Mouse (Mus musculus): ENCODE measurements at regions not wholly inside any gene's neighbourhood (a gene's known extent, or its start where the extent isn't known, plus 50 kb on each side); places are given as distances from the start of the nearest gene placed in this dataset.
A peak's percentile ranks its signal among the peaks of the same experiment; 100 is the strongest.

DNA sequence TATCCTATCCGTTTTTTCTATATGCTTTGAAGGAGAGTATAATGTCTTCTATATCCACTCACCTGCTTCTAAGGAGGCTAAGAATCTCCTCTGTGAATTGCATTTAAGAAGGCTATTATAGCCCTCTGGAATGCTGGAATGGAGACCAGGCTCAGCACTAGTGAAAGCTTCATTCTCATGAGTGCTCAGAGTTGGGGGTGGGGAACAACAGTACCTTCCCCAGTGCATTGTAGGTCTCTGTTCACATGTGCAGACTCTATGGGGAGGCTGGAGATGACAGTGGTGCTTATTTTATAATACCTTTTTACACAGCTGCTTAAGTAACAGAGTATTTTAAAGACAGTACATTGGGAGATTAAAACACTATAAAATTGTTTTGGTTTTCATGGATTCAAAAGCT, 145.9 kb upstream of the Stxbp5 start:
- H3K36me3 ChIP-seq = no peaks in the 10 kb centered on the region
- ATAC-seq (ENCODE audit: low FRiP score, low read depth) = no peak
- no peaks in the 10 kb centered on the region for H3K9me3 ChIP-seq
- no peak overlapping the region for H3K4me2 ChIP-seq
- no peak overlapping the region for H3K4me3 ChIP-seq
- no peaks in the 10 kb centered on the region for H3K27me3 ChIP-seq
- H3K27ac ChIP-seq (replicated peaks) = no peak overlapping the region
- WGBS = 64% methylated on average over 1 of the region's 1 CpGs
- H3K9ac ChIP-seq = no peak overlapping the region
- H3K4me1 ChIP-seq (replicated peaks) = no peaks in the 10 kb centered on the region

DNA sequence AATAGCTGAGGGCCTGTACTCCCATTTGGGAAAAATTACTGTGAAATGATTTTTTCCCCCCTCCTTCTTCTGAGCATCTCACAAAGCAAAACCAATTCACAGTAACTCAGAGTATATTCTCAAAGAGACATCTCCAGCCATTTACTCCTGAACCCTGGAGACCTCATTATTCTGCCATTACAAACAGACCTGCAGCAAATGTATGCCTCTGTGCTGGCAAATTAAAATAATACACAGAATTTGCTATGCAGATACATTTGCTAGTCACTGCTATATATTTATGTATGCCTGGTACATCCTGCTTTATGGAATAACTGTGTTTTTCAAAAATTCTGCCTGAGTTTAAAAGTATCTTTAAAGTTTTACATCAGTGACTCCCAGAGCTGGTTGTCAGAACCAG, 145.4 kb upstream of the Stxbp5 start:
- ATAC-seq (ENCODE audit: low FRiP score, low read depth) = no peak
- H3K27me3 ChIP-seq = no peaks in the 10 kb centered on the region
- no peak overlapping the region for H3K9ac ChIP-seq
- no peak overlapping the region for H3K4me2 ChIP-seq
- H3K27ac ChIP-seq (replicated peaks) = no peak overlapping the region
- H3K4me1 ChIP-seq (replicated peaks) = no peaks in the 10 kb centered on the region
- no peaks in the 10 kb centered on the region for H3K9me3 ChIP-seq
- H3K4me3 ChIP-seq = no peak overlapping the region
- H3K36me3 ChIP-seq = no peaks in the 10 kb centered on the region

DNA sequence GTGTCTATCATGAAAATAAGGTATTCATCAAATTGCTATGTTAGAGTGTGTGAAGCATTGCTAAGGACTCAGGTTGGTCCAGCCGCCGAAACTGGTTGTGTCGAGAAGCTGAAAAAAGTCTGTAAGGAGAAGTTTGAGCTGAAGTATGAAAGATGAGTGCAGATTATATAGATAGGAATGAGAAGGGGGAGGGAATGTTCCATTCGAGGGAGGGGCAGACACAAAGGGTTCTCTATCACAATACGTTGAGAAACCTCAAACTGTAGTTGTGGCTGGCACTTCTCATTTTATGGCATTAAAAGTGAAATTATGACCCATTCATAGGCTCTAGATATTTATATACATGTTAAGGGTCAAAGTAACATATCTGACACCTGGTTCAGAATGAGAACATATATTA, 108.4 kb upstream of the Stxbp5 start:
- Histone ChIP-seq H3K4me1 (replicated peaks) (no peaks in the 10 kb centered on the region), H3K9ac (no peak overlapping the region), H3K36me3 (no peaks in the 10 kb centered on the region), H3K27ac (replicated peaks) (no peak overlapping the region), H3K4me3 (no peak overlapping the region), H3K9me3 (no peaks in the 10 kb centered on the region), H3K4me2 (no peak overlapping the region), H3K27me3 (no peaks in the 10 kb centered on the region)
- no peak for ATAC-seq (ENCODE audit: low FRiP score, low read depth)
- 96% methylated on average over 5 of the region's 5 CpGs for WGBS

DNA sequence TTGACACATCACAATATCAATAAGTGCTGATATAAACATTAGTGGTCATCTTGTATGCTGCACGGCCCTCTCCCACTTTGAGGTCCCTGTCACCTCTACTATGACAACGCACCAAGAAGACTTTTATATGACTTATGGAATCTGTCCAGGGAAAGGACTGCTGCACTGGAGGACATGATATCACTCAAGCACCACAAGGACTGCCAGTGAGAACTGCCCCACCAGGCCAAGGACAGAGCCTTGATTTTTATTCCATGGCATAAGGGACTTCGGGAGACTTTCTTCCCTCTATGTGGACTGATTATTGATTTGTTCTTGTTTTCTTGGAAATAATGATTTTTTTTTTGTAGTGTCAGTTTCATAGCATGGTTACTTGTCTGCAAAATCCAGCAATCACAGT, 97.7 kb upstream of the Stxbp5 start:
- H3K36me3 ChIP-seq = no peaks in the 10 kb centered on the region
- no peak overlapping the region for H3K4me2 ChIP-seq
- 95% methylated on average over 3 of the region's 3 CpGs for WGBS
- no peak for ATAC-seq (ENCODE audit: low FRiP score, low read depth)
- H3K9me3 ChIP-seq = no peaks in the 10 kb centered on the region
- no peaks in the 10 kb centered on the region for H3K4me1 ChIP-seq (replicated peaks)
- no peak overlapping the region for H3K27ac ChIP-seq (replicated peaks)
- no peak overlapping the region for H3K4me3 ChIP-seq
- no peaks in the 10 kb centered on the region for H3K27me3 ChIP-seq
- H3K9ac ChIP-seq = no peak overlapping the region

DNA sequence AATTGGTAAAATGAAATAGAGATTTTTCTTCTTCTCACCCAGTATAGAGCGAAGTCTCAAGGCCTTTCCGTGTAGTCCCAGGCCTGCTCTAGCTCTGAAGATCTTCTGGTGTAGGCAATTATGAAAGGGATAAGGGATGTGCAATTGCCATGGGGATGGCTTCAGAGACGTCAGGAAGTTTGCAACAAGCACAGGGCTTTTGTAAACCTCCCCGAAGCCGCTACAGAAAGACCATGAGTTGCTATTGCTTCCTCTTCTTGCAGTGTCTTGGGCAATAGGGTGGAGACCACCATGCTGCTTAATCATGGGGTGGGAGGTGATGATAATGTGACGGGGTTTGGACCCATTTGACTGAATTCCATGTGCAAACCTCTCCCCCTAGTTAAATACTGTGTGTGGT, 95.3 kb upstream of the Stxbp5 start:
- no peak overlapping the region for H3K4me2 ChIP-seq
- no peak overlapping the region for H3K27ac ChIP-seq (replicated peaks)
- no peaks in the 10 kb centered on the region for H3K36me3 ChIP-seq
- no peaks in the 10 kb centered on the region for H3K27me3 ChIP-seq
- no peak overlapping the region for H3K9ac ChIP-seq
- WGBS = 89% methylated on average over 6 of the region's 6 CpGs
- ATAC-seq (ENCODE audit: low FRiP score, low read depth) = no peak
- H3K4me1 ChIP-seq (replicated peaks) = no peaks in the 10 kb centered on the region
- H3K4me3 ChIP-seq = no peak overlapping the region
- no peaks in the 10 kb centered on the region for H3K9me3 ChIP-seq

DNA sequence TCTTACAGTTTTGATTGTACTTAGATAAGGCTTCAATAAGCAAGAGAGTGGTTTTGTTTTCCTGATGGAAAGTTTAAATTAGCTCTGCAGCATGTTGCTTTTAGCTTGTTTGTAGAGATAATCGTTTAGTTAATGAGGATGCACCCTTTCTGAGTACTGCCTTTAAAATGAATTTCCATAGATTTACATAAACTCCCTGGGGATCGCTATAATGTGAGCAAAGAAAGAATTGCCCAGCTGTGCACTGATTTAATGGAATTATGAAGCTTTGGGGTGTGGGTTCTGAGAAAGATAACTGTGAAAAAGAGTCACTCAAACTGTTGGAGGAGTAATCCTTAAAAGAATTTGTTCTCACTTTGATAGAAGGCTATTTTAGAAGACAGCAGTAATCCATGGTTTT, 91.9 kb upstream of the Stxbp5 start:
- Histone ChIP-seq H3K9ac (no peak overlapping the region), H3K36me3 (no peaks in the 10 kb centered on the region), H3K4me2 (no peak overlapping the region), H3K4me1 (replicated peaks) (no peaks in the 10 kb centered on the region), H3K27ac (replicated peaks) (no peak overlapping the region), H3K27me3 (no peaks in the 10 kb centered on the region), H3K4me3 (no peak overlapping the region), H3K9me3 (no peaks in the 10 kb centered on the region)
- 62% methylated on average over 2 of the region's 2 CpGs for WGBS
- no peak for ATAC-seq (ENCODE audit: low FRiP score, low read depth)

DNA sequence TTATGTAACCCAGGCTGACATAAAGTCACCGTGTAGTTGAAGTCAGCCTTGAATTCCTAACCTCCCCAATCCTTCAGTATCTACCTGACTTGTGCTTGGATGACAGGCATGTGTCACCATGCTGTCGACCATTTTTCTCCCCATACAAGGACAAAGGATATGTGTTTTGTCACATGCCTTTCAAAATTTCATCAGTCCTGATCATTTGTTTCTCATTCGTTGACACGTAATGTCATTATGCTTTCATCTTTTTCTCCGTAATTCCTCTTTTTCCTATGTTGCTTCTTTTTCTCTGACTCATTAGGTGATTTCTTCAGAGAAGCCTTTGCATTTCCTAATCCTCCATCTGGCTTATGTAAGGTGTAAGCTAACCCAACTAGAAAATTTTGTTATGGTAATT, 84.5 kb upstream of the Stxbp5 start:
- ATAC-seq (ENCODE audit: low FRiP score, low read depth) = no peak
- no peak overlapping the region for H3K4me3 ChIP-seq
- no peaks in the 10 kb centered on the region for H3K9me3 ChIP-seq
- 94% methylated on average over 5 of the region's 5 CpGs for WGBS
- H3K9ac ChIP-seq = no peak overlapping the region
- H3K36me3 ChIP-seq = no peaks in the 10 kb centered on the region
- no peaks in the 10 kb centered on the region for H3K4me1 ChIP-seq (replicated peaks)
- H3K27me3 ChIP-seq = no peaks in the 10 kb centered on the region
- H3K27ac ChIP-seq (replicated peaks) = no peak overlapping the region
- no peak overlapping the region for H3K4me2 ChIP-seq

DNA sequence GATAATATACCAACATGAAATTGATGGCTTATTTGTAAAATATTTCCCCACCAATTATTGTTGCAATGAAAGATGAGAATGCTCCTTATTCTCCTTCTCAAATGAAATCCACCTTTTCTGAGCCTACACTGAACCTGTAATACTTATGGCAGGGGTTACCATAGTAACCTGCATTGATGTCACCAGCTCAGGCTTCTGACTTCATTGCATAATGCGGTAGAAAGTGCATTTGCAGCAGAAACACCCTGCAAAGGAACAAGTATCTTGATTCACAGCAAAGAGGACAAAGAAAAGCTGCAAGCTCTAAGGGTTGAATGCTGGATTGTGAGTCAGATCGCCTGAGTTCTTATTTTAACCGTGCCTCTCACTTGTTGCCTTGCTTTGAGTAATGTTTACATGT, 75.5 kb upstream of the Stxbp5 start:
- H3K4me1 ChIP-seq (replicated peaks) = no peaks in the 10 kb centered on the region
- no peak overlapping the region for H3K4me3 ChIP-seq
- no peak overlapping the region for H3K9ac ChIP-seq
- 19% methylated on average over 3 of the region's 3 CpGs for WGBS
- H3K4me2 ChIP-seq = peak overlapping the region; percentile 30
- H3K9me3 ChIP-seq = no peaks in the 10 kb centered on the region
- no peaks in the 10 kb centered on the region for H3K36me3 ChIP-seq
- H3K27ac ChIP-seq (replicated peaks) = 0 out of 2 replicates have a peak overlapping the region, but pooled peaks have one; percentile 10
- H3K27me3 ChIP-seq = no peaks in the 10 kb centered on the region
- ATAC-seq (ENCODE audit: low FRiP score, low read depth) = peak; percentile 89
